Mouse (Mus musculus) embryonic facial prominence, embryonic 11.5 days (tissue): ENCODE data around the gene Rassf9. TPM values are rescaled to one million over a fixed set of nuclear protein-coding genes. Genes with fewer than 3 reads are reported as not detected.
A peak's percentile ranks its signal among the peaks of the same experiment; 100 is the strongest.

Source experiments
- ATAC-seq: fragments of 200-750 bp; cut with Nextera tagmentation; replicated peaks from 2 replicates; pipeline ENCODE4 v1.8.0; 2017; ENCODE audit warnings: low read depth; ENCODE audit not compliant: insufficient number of reproducible peaks, low FRiP score, low TSS enrichment
- DNase-seq: peaks from one replicate; pipeline ENCODE4 v3.0.0-alpha.2; 2015; ENCODE audit warnings: low spot score
- H3K27ac ChIP-seq: fragments of 300-500 bp; sonication (generic); replicated peaks from 2 replicates; pipeline ENCODE4 v1.5.1; 2014; ENCODE audit warnings: mild to moderate bottlenecking, low read depth, low read length, control low read depth
- H3K27me3 ChIP-seq: fragments of 300-500 bp; sonication (generic); 2 replicates; pipeline ENCODE4 v1.6.1; 2014; ENCODE audit warnings: mild to moderate bottlenecking, low read length, moderate library complexity, mixed read lengths; ENCODE audit not compliant: control insufficient read depth, insufficient read depth
- H3K36me3 ChIP-seq: fragments of 300-500 bp; sonication (generic); replicated peaks from 2 replicates; pipeline ENCODE4 v1.6.1; 2014; ENCODE audit warnings: low read depth, mild to moderate bottlenecking, low read length, moderate library complexity, mixed read lengths; ENCODE audit not compliant: control insufficient read depth, insufficient read depth
- H3K4me1 ChIP-seq: fragments of 300-500 bp; sonication (generic); 2 replicates; pipeline ENCODE4 v1.6.1; 2014; ENCODE audit warnings: low read length, mixed read lengths; ENCODE audit not compliant: control insufficient read depth, insufficient read depth
- H3K4me2 ChIP-seq: fragments of 300-500 bp; sonication (generic); 2 replicates; pipeline ENCODE4 v1.6.1; 2014; ENCODE audit warnings: low read depth, mild to moderate bottlenecking, control low read depth, low read length, moderate library complexity
- H3K4me3 ChIP-seq: fragments of 300-500 bp; sonication (generic); 2 replicates; pipeline ENCODE4 v1.5.1; 2014; ENCODE audit warnings: low read depth, low read length, control low read depth
- H3K9ac ChIP-seq: fragments of 300-500 bp; sonication (generic); replicated peaks from 2 replicates; pipeline ENCODE4 v1.6.1; 2014; ENCODE audit warnings: mild to moderate bottlenecking, control low read depth, low read length
- H3K9me3 ChIP-seq: fragments of 300-500 bp; sonication (generic); replicated peaks from 2 replicates; pipeline ENCODE4 v1.6.1; 2016; ENCODE audit warnings: mild to moderate bottlenecking, low read length, inconsistent platforms, mixed read lengths; ENCODE audit not compliant: control insufficient read depth
- WGBS: fragments of 180-500 bp; shearing (Covaris S2); extraction: QIAGEN DNeasy Blood & Tissue Kit; methylation state at CpG from one replicate; pipeline ENCODE4 v1.1.7; 2014; 5-methylcytosine and 5-hydroxymethylcytosine counted together
- polyA plus RNA-seq: library from polyadenylated mRNA; unstranded; fragments of >200 nt; fragmentation: Nextera tagmentation; extraction: Ambion mirVana; gene quantifications from 2 replicates; pipeline ENCODE4 v1.2.1, GENCODE M21; 2014

The Rassf9 gene
- polyA plus RNA-seq, 1 experiment from 2014 or later, result 2.9 TPM

DNA sequence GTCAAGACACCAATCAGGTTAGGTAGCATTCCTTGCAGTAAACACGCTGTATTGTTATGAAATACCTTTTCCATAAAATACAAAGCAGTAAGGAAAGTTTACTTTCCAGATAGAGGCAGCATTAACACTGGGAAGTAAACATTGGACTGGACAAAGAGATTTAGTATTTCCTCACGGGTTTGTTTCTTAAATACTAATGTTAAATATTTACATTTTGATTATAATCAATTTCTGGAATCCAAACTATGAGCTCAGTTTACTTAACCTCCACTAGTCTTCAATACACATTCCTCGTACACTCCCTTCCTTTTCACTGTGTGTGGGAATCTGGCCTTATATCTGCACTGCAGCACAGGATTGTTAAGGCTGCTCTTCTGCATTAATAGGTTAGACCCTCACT, 15.9 kb downstream of the Rassf9 start:
- no peak for ATAC-seq
- Histone ChIP-seq H3K4me1 (no peaks in the 10 kb centered on the region), H3K9me3 (no peaks in the 10 kb centered on the region), H3K36me3 (no peaks in the 10 kb centered on the region), H3K27ac (no peak overlapping the region), H3K4me2 (no peak overlapping the region), H3K9ac (no peak overlapping the region), H3K27me3 (no peaks in the 10 kb centered on the region), H3K4me3 (no peak overlapping the region)
- WGBS, result 69% methylated on average over 3 of the region's 3 CpGs
- DNase-seq, result no peak

DNA sequence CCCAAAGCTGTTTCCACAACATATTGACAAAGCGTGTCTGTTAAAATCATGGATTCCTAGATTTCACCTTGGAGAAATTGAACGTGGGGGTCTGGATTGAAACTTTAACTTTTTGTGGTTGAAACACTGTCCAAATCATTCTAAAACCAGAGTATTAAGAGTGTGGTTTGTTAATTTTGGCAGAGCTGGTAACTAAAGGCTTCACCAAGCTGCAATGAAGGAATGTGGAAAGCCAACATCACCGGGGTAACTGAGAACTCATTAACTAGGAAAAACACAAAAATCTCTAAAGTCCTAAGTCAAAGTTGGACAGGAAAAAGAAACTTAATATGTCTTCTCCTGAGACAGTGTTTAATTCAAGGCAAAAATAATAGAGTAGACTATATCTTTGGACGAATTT, 41.9 kb downstream of the Rassf9 start:
- no peak overlapping the region for H3K4me2 ChIP-seq
- 71% methylated on average over 4 of the region's 4 CpGs for WGBS
- H3K27ac ChIP-seq, result no peak overlapping the region
- H3K9ac ChIP-seq, result no peak overlapping the region
- H3K4me1 ChIP-seq, result no peaks in the 10 kb centered on the region
- no peaks in the 10 kb centered on the region for H3K27me3 ChIP-seq
- DNase-seq (no peak), ATAC-seq (no peak)
- no peaks in the 10 kb centered on the region for H3K36me3 ChIP-seq
- H3K4me3 ChIP-seq, result no peak overlapping the region
- H3K9me3 ChIP-seq, result no peaks in the 10 kb centered on the region

DNA sequence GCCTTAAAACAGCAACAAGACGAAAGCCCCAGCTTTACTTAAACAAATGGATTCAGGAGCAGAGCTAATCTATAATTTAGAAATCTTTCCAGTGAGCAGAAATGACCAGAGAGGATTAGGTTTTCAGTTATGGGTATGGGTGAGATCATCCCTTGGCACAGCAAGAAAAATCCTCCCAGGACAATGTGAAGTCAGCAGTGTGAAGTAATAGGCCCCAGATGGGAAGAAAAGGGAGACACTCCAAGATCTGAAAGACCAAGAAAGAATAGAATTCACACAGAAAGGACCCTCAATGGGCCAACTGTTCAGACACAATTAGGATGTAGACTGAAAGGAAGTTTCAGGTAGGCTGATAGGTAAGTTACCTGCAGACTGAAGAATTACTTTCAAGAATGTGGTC, 50.5 kb downstream of the Rassf9 start:
- ATAC-seq, result 0 out of 2 replicates have a peak, but pooled peaks have one; percentile 14
- Histone ChIP-seq H3K36me3 (no peaks in the 10 kb centered on the region), H3K9me3 (no peaks in the 10 kb centered on the region), H3K4me2 (no peak overlapping the region), H3K27ac (no peak overlapping the region), H3K27me3 (no peaks in the 10 kb centered on the region), H3K4me1 (no peaks in the 10 kb centered on the region), H3K9ac (no peak overlapping the region), H3K4me3 (no peak overlapping the region)
- peak; percentile 11 for DNase-seq
- 74% methylated on average over 1 of the region's 1 CpGs for WGBS

DNA sequence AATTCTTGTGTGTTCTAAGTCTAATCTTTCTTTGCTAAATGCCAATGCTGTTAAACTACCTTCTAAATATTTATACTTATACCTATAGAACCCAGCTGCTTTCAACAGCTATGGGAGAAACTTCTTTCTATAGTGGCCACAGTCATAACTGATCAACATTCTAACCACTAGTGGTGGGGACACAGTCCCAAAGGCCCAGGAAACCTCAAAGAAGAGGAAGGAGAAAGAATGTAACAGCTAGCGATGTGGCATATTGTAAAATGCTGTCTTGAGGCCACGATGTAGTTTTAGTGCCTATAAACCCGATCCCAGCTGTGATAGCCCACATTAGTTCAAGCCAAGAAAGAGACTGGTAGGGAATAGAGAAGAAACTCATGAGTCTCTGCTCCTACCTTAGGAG, 65.9 kb downstream of the Rassf9 start:
- no peak overlapping the region for H3K27ac ChIP-seq
- WGBS, result 88% methylated on average over 3 of the region's 3 CpGs
- DNase-seq (no peak), ATAC-seq (no peak)
- H3K36me3 ChIP-seq, result no peaks in the 10 kb centered on the region
- H3K27me3 ChIP-seq, result no peaks in the 10 kb centered on the region
- H3K9me3 ChIP-seq, result no peaks in the 10 kb centered on the region
- no peak overlapping the region for H3K4me3 ChIP-seq
- no peak overlapping the region for H3K4me2 ChIP-seq
- no peaks in the 10 kb centered on the region for H3K4me1 ChIP-seq
- H3K9ac ChIP-seq, result no peak overlapping the region

DNA sequence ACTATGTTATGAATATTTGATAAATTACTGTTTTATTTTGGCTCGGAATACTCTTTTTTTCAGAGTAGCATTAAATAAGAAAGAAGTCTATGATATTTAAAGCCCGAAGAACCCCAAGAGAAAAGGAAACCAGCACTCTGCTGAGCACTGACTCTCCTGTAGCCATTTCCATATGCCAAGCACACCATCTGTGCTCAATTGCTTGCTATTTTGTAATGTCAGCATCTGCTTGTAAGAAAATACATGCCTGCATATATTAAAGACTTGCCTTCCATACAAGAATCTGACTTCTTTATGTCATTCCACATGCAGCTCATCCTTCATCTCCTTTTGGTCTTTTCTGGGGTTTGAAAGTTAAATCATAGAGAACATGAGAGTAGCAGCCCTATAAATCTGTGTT, 82.3 kb downstream of the Rassf9 start:
- H3K27me3 ChIP-seq, result no peaks in the 10 kb centered on the region
- H3K4me3 ChIP-seq, result no peak overlapping the region
- H3K27ac ChIP-seq, result no peak overlapping the region
- no peaks in the 10 kb centered on the region for H3K4me1 ChIP-seq
- 56% methylated on average over 2 of the region's 2 CpGs for WGBS
- ATAC-seq (peak; percentile 62), DNase-seq (peak; percentile 78)
- H3K36me3 ChIP-seq, result no peaks in the 10 kb centered on the region
- H3K9ac ChIP-seq, result no peak overlapping the region
- no peaks in the 10 kb centered on the region for H3K9me3 ChIP-seq
- no peak overlapping the region for H3K4me2 ChIP-seq

Other genes with a start within 250 kb of the Rassf9 start
- gene Nts, start 21.7 kb upstream of the Rassf9 start, polyA plus RNA-seq, result 1.5 and 1.6 TPM in 2 replicates